Mouse (Mus musculus): ENCODE data around the gene Car12. TPM values are rescaled to one million over a fixed set of nuclear protein-coding genes. Genes with fewer than 3 reads are reported as not detected.

The Car12 gene
- total and polyA plus RNA-seq, 2 experiments from 2014 or later: 0.32 to 6.6 TPM

DNA sequence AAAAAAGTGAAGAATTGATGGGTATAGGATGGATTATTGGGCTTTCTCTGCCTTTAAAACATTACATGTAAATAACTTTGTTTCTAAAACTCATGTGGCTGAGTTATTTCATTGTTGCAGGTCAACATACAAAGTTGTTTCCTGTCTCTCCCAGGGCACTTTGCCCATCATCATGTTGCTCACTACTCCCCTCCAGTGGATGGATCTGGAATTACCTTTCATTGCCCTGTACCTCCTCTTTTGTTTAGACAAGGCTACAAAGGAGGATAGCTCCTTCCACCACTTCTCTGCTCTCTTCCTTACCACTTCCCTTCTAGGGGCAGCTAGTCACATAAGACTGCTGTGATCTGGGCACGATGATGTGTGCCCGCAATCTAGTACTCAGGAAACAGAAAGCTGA is 7.7 kb upstream of the Car12 start:
- Histone ChIP-seq H3K9me3 (ENCODE audit: low read length) (no peaks in the 10 kb centered on the region), H3K36me3 (ENCODE audit: insufficient read depth, low read length) (no peaks in the 10 kb centered on the region), H3K27ac (ENCODE audit: low read depth, low read length) (no peak overlapping the region), H3K4me2 (ENCODE audit: low read depth, low read length, poor library complexity, severe bottlenecking) (no peak overlapping the region), H3K4me1 (ENCODE audit: insufficient read depth, low read length) (peaks cover 10% of the 10 kb centered on the region), H3K4me3 (ENCODE audit: low read depth, low read length) (no peak overlapping the region), H3K9ac (replicated peaks; ENCODE audit: low read length, poor library complexity, severe bottlenecking) (no peak overlapping the region), H3K27me3 (ENCODE audit: insufficient read depth, low read length) (no peaks in the 10 kb centered on the region)
- TF ChIP-seq CTCF (IDR thresholded peaks at IDR 0.05): peak; percentile 72
- 49% methylated on average over 2 of the region's 2 CpGs for WGBS
- ATAC-seq (ENCODE audit: low FRiP score) (no peak), DNase-seq (ENCODE audit: low spot score) (peak; percentile 46)

DNA sequence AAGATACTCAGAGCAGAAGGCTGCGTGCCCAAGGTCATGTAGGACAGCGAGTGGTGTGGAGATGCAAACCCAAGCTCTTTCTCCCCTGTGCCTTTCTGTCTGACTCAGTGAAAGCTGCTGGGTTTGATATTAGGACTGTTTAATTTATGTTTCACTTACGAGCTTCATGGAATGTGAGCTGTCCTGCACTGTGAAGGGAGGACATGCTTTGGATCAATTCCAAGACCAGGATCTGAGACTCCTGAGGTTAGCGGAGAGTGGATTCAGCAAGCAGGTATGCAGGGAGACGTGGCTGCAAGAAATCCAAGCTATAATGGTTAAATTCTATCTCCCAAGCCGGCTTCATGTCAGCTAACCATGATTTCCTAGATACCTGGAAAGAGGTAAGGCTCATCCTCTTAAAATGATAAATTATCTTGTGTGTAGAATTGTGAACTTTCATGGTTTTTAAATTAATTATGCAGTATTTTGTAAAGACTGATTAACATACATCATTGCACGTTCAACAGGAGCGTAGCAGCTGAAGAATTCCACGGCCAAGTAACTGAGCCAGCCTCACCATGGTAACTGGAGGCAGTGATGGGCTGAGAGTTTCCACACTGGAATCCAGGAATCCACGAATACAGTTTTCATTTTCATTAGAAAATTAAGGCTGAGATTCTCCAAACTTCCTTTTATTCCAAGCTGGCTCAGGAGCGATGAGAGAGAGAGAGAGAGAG is 5.3 kb upstream of the Car12 start:
- Histone ChIP-seq H3K4me2 (ENCODE audit: low read depth, low read length, poor library complexity, severe bottlenecking) (no peak overlapping the region), H3K27ac (ENCODE audit: low read depth, low read length) (0 out of 2 replicates have a peak overlapping the region, but pooled peaks have one; percentile 26), H3K36me3 (ENCODE audit: insufficient read depth, low read length) (no peaks in the 10 kb centered on the region), H3K4me1 (ENCODE audit: insufficient read depth, low read length) (peaks cover 10% of the 10 kb centered on the region), H3K27me3 (ENCODE audit: insufficient read depth, low read length) (no peaks in the 10 kb centered on the region), H3K4me3 (ENCODE audit: low read depth, low read length) (no peak overlapping the region), H3K9ac (replicated peaks; ENCODE audit: low read length, poor library complexity, severe bottlenecking) (no peak overlapping the region), H3K9me3 (ENCODE audit: low read length) (no peaks in the 10 kb centered on the region)
- no peak for TF ChIP-seq CTCF (IDR thresholded peaks at IDR 0.05)
- 33% methylated on average over 11 of the region's 11 CpGs for WGBS
- ATAC-seq (ENCODE audit: low FRiP score) (no peak), DNase-seq (ENCODE audit: low spot score) (peak; percentile 60)

DNA sequence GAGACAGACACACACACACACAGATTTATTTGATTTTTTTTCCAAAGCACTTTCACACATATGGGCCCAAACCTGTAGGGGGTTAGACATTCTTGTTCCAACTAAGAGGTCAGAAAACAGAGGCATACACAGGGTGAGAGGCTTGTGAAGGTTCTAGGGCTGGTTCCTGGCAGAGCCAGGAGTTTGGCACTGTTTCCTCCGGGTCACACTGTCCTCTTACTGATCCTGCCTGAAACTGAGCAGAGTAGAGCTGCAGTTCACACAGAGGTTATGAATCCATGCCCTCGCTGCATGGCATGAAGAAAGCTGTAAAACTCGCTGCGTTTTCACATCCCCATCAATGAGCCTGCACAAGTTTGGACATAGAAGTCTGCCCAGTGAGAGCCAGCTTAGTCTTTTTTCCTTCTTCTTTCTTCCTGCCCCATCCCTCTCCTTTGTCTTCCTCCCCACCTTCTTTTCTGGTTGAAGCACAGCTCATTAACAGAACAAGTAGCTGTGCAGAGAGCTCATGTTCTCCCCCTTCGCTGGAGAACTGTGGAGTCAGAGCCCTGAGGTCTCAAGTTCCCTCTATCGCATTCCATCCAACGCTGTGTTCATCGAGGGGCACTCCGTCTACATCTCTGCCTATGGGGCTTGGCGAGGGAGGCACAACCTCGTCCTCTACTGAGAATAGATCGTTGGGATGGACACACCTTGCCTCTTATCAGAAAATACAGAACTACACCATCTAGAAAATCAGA is 4.5 kb upstream of the Car12 start:
- ATAC-seq (ENCODE audit: low FRiP score): no peak
- no peak overlapping the region for H3K4me2 ChIP-seq (ENCODE audit: low read depth, low read length, poor library complexity, severe bottlenecking)
- no peaks in the 10 kb centered on the region for H3K36me3 ChIP-seq (ENCODE audit: insufficient read depth, low read length)
- 64% methylated on average over 12 of the region's 12 CpGs for WGBS
- DNase-seq (ENCODE audit: low spot score): no peak
- H3K4me3 ChIP-seq (ENCODE audit: low read depth, low read length): no peak overlapping the region
- H3K27me3 ChIP-seq (ENCODE audit: insufficient read depth, low read length): no peaks in the 10 kb centered on the region
- no peak for TF ChIP-seq CTCF (IDR thresholded peaks at IDR 0.05)
- peaks cover 10% of the 10 kb centered on the region for H3K4me1 ChIP-seq (ENCODE audit: insufficient read depth, low read length)
- no peak overlapping the region for H3K9ac ChIP-seq (replicated peaks; ENCODE audit: low read length, poor library complexity, severe bottlenecking)
- H3K27ac ChIP-seq (ENCODE audit: low read depth, low read length): no peak overlapping the region; the same call in 1 of the 2 replicates
- no peaks in the 10 kb centered on the region for H3K9me3 ChIP-seq (ENCODE audit: low read length)

DNA sequence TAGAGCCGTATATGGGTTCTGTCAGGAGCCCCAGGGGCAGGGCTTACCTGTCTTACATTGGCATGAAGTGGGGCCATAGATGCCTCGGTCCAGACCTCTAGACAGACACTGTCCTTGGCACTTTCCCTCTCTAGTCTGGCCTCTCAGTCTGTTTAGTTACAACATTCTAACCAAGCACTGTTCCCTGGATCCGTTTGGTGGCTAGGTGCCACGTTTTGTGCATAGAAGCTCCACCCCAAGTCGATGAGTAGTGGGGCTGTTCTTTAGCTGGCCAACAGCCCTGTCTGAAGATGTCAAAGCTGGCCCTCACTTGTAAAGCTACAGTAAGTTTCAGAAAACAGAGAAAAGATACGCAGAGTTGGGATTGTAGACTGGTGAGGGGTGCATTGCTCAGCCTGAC is 2.9 kb upstream of the Car12 start:
- Histone ChIP-seq H3K4me3 (ENCODE audit: low read depth, low read length) (no peak overlapping the region), H3K9me3 (ENCODE audit: low read length) (no peaks in the 10 kb centered on the region), H3K4me1 (ENCODE audit: insufficient read depth, low read length) (peaks cover 10% of the 10 kb centered on the region), H3K4me2 (ENCODE audit: low read depth, low read length, poor library complexity, severe bottlenecking) (no peak overlapping the region), H3K9ac (replicated peaks; ENCODE audit: low read length, poor library complexity, severe bottlenecking) (no peak overlapping the region), H3K27me3 (ENCODE audit: insufficient read depth, low read length) (no peaks in the 10 kb centered on the region), H3K36me3 (ENCODE audit: insufficient read depth, low read length) (no peaks in the 10 kb centered on the region), H3K27ac (ENCODE audit: low read depth, low read length) (no peak overlapping the region)
- 84% methylated on average over 6 of the region's 6 CpGs for WGBS
- TF ChIP-seq CTCF (IDR thresholded peaks at IDR 0.05): no peak
- DNase-seq (ENCODE audit: low spot score) (no peak), ATAC-seq (ENCODE audit: low FRiP score) (no peak)

- no peak for TF ChIP-seq CTCF (IDR thresholded peaks at IDR 0.05)
- peak overlapping the region; percentile 72 for H3K4me2 ChIP-seq (ENCODE audit: low read depth, low read length, poor library complexity, severe bottlenecking)
- peak overlapping the region; percentile 32 for H3K4me3 ChIP-seq (ENCODE audit: low read depth, low read length)
- H3K36me3 ChIP-seq (ENCODE audit: insufficient read depth, low read length): no peaks in the 10 kb centered on the region
- H3K9ac ChIP-seq (replicated peaks; ENCODE audit: low read length, poor library complexity, severe bottlenecking): no peak overlapping the region
- ATAC-seq (ENCODE audit: low FRiP score) (no peak), DNase-seq (ENCODE audit: low spot score) (no peak)
- no peak overlapping the region for H3K27ac ChIP-seq (ENCODE audit: low read depth, low read length)
- 10% methylated on average over 12 of the region's 12 CpGs for WGBS
- peaks cover 5% of the 10 kb centered on the region for H3K4me1 ChIP-seq (ENCODE audit: insufficient read depth, low read length)
- H3K9me3 ChIP-seq (ENCODE audit: low read length): no peaks in the 10 kb centered on the region
- H3K27me3 ChIP-seq (ENCODE audit: insufficient read depth, low read length): no peaks in the 10 kb centered on the region
Measured at GRCm38 (mm10) chr9:66714022-66714515, 583 bp downstream of the Car12 start.

DNA sequence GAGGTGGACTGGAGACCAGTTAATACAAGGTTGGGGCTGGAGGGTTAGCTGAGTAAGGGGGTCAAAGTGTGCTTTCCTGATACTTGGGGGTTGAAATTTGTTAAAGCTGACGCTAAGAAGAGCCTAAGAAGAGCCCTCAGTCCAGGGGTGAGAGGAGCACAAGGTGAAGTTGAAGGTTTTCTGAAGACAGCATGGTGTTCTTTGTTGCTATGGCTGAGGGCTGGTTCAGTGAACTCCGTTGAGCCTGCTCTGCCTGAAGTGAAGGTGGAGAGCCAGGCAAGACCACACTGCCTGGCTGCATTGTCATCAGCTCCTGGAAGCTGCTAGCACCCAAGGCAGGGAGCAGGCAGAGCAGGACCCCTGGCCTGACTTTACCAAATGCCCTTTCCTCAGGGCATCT is 1.9 kb downstream of the Car12 start:
- Histone ChIP-seq H3K4me2 (ENCODE audit: low read depth, low read length, poor library complexity, severe bottlenecking) (no peak overlapping the region), H3K27ac (ENCODE audit: low read depth, low read length) (no peak overlapping the region), H3K9ac (replicated peaks; ENCODE audit: low read length, poor library complexity, severe bottlenecking) (no peak overlapping the region), H3K4me1 (ENCODE audit: insufficient read depth, low read length) (0 out of 2 replicates have a peak, but pooled peaks cover 2% of the 10 kb centered on the region), H3K36me3 (ENCODE audit: insufficient read depth, low read length) (no peaks in the 10 kb centered on the region), H3K9me3 (ENCODE audit: low read length) (no peaks in the 10 kb centered on the region), H3K27me3 (ENCODE audit: insufficient read depth, low read length) (no peaks in the 10 kb centered on the region), H3K4me3 (ENCODE audit: low read depth, low read length) (no peak overlapping the region)
- ATAC-seq (ENCODE audit: low FRiP score) (no peak), DNase-seq (ENCODE audit: low spot score) (no peak)
- no peak for TF ChIP-seq CTCF (IDR thresholded peaks at IDR 0.05)
- 74% methylated on average over 2 of the region's 2 CpGs for whole genome bisulfite sequencing

Measured in midbrain, postnatal 0 days (tissue).